Mouse (Mus musculus) CH12.LX (cell line): ENCODE data around the gene Ier2. TPM values are rescaled to one million over a fixed set of nuclear protein-coding genes. Genes with fewer than 3 reads are reported as not detected.

Source experiments
- DNase-seq: peaks from one replicate; pipeline ENCODE4 v3.0.0-alpha.2; 2013; ENCODE audit errors: extremely low read depth
- H3K27ac ChIP-seq: 2 replicates; pipeline ENCODE4 v1.5.1; 2012; ENCODE audit warnings: low read depth, mild to moderate bottlenecking, control low read depth, moderate library complexity; ENCODE audit not compliant: insufficient read depth
- H3K27me3 ChIP-seq: replicated peaks from 2 replicates; pipeline ENCODE3; 2012; ENCODE audit warnings: inconsistent platforms
- H3K36me3 ChIP-seq, 2 experiments: replicated peaks in 1 of 2; 2 replicates each; pipeline versions ENCODE3 to v1.6.1; 2012; ENCODE audit warnings: inconsistent platforms in 1 of 2, low read length in 1 of 2, mild to moderate bottlenecking in 1 of 2, mixed read lengths in 1 of 2, moderate library complexity in 1 of 2; ENCODE audit not compliant: control insufficient read depth in 1 of 2, insufficient read depth in 1 of 2
- H3K4me1 ChIP-seq, 2 experiments: 2 replicates each; pipeline ENCODE4 v1.6.1; 2012; ENCODE audit warnings: inconsistent platforms in 1 of 2, moderate library complexity in 1 of 2; ENCODE audit not compliant: insufficient read depth in 2 of 2, control insufficient read depth in 1 of 2
- H3K4me2 ChIP-seq: 2 replicates; pipeline ENCODE4 v1.6.1; 2012; ENCODE audit warnings: low read depth, mild to moderate bottlenecking, control low read depth; ENCODE audit not compliant: poor library complexity, insufficient read depth, severe bottlenecking
- H3K4me3 ChIP-seq, 3 experiments: fragments of 150-350 bp in 1 of 3; sonication (generic) in 1 of 3; replicated peaks in 1 of 3; 2 replicates each; pipeline versions ENCODE3 to v1.5.1; 2011 to 2012; ENCODE audit warnings: low read depth in 2 of 3, low read length in 2 of 3, mild to moderate bottlenecking in 2 of 3, moderate library complexity in 2 of 3, control low read depth in 1 of 3, improper control_type of control experiment in 1 of 3, inconsistent platforms in 1 of 3, mixed read lengths in 1 of 3; ENCODE audit not compliant: poor library complexity in 1 of 3
- H3K79me2 ChIP-seq: replicated peaks from 2 replicates; pipeline ENCODE4 v1.6.1; 2012; ENCODE audit warnings: mild to moderate bottlenecking, moderate library complexity; ENCODE audit not compliant: control insufficient read depth, poor library complexity, insufficient read depth, severe bottlenecking; ENCODE audit errors: extremely low read depth
- H3K9ac ChIP-seq: 2 replicates; pipeline ENCODE4 v1.6.1; 2012; ENCODE audit warnings: low read depth, mild to moderate bottlenecking, control low read depth, moderate library complexity; ENCODE audit not compliant: insufficient read depth
- H3K9me3 ChIP-seq: replicated peaks from 2 replicates; pipeline ENCODE3; 2012; ENCODE audit warnings: low read length, inconsistent platforms, mixed read lengths
- BHLHE40 ChIP-seq: IDR thresholded peaks from 2 replicates; pipeline ENCODE4 v1.6.1; 2011; ENCODE audit warnings: mild to moderate bottlenecking, low read depth, low read length, improper control_type of control experiment
- CHD1 ChIP-seq: IDR thresholded peaks from 2 replicates; pipeline ENCODE4 v1.6.1; 2012; ENCODE audit warnings: low read depth, low read length, improper control_type of control experiment, inconsistent platforms
- CHD2 ChIP-seq: IDR thresholded peaks from 2 replicates; pipeline ENCODE4 v1.6.1; 2011; ENCODE audit warnings: low read length, improper control_type of control experiment
- CTCF ChIP-seq, 2 experiments: IDR thresholded peaks in 1 of 2; conservative IDR thresholded peaks in 1 of 2; 2 replicates each; pipeline ENCODE4 v1.5.1; 2011 to 2012; ENCODE audit warnings: low read depth in 2 of 2, low read length in 2 of 2, improper control_type of control experiment in 1 of 2, inconsistent platforms in 1 of 2, mild to moderate bottlenecking in 1 of 2, moderate library complexity in 1 of 2
- E2F4 ChIP-seq: IDR thresholded peaks from 2 replicates; pipeline ENCODE4 v1.6.1; 2011; ENCODE audit warnings: low read depth, low read length, improper control_type of control experiment; ENCODE audit not compliant: insufficient replicate concordance
- ELF1 ChIP-seq: IDR thresholded peaks from 2 replicates; pipeline ENCODE4 v1.6.1; 2014; ENCODE audit warnings: low read depth, mild to moderate bottlenecking, inconsistent platforms, low read length, improper control_type of control experiment
- EP300 ChIP-seq: IDR thresholded peaks from 2 replicates; pipeline ENCODE4 v1.6.1; 2011; ENCODE audit warnings: low read length, improper control_type of control experiment
- ETS1 ChIP-seq: conservative IDR thresholded peaks from 2 replicates; pipeline ENCODE4 v1.6.1; 2012; ENCODE audit warnings: low read depth, mild to moderate bottlenecking, inconsistent platforms, low read length, improper control_type of control experiment, moderate library complexity
- IRF4 ChIP-seq: IDR thresholded peaks from 2 replicates; pipeline ENCODE4 v1.6.1; 2014; ENCODE audit warnings: low read depth, mild to moderate bottlenecking, inconsistent platforms, low read length, improper control_type of control experiment
- JUN ChIP-seq: IDR thresholded peaks from 2 replicates; pipeline ENCODE4 v1.6.1; 2011; ENCODE audit warnings: low read depth, mild to moderate bottlenecking, low read length, improper control_type of control experiment, moderate library complexity; ENCODE audit not compliant: insufficient read depth
- JUND ChIP-seq: conservative IDR thresholded peaks from 2 replicates; pipeline ENCODE4 v1.6.1; 2011; ENCODE audit warnings: low read depth, low read length, improper control_type of control experiment
- KAT2A ChIP-seq: IDR thresholded peaks from 2 replicates; pipeline ENCODE4 v1.6.1; 2012; ENCODE audit warnings: low read length, improper control_type of control experiment, inconsistent platforms; ENCODE audit not compliant: insufficient replicate concordance
- MAX ChIP-seq: IDR thresholded peaks from 2 replicates; pipeline ENCODE4 v1.6.1; 2011; ENCODE audit warnings: low read length, improper control_type of control experiment
- MAZ ChIP-seq: IDR thresholded peaks from 2 replicates; pipeline ENCODE4 v1.6.1; 2012; ENCODE audit warnings: low read depth, mild to moderate bottlenecking, inconsistent platforms, low read length, improper control_type of control experiment, moderate library complexity
- MEF2A ChIP-seq: IDR thresholded peaks from 2 replicates; pipeline ENCODE4 v1.6.1; 2014; ENCODE audit warnings: low read depth, mild to moderate bottlenecking, inconsistent platforms, low read length, improper control_type of control experiment, borderline replicate concordance
- MXI1 ChIP-seq: IDR thresholded peaks from 2 replicates; pipeline ENCODE4 v1.6.1; 2011; ENCODE audit warnings: mild to moderate bottlenecking, low read depth, low read length, improper control_type of control experiment
- MYC ChIP-seq: IDR thresholded peaks from 2 replicates; pipeline ENCODE4 v1.6.1; 2011; ENCODE audit warnings: low read depth, mild to moderate bottlenecking, improper control_type of control experiment, low read length
- NELFE ChIP-seq: IDR thresholded peaks from 2 replicates; pipeline ENCODE4 v1.6.1; 2011; ENCODE audit warnings: low read depth, low read length, improper control_type of control experiment
- NRF1 ChIP-seq: IDR thresholded peaks from 2 replicates; pipeline ENCODE4 v1.6.1; 2014; ENCODE audit warnings: low read depth, mild to moderate bottlenecking, inconsistent platforms, low read length, improper control_type of control experiment, moderate library complexity
- PAX5 ChIP-seq: IDR thresholded peaks from 2 replicates; pipeline ENCODE4 v1.6.1; 2012; ENCODE audit warnings: low read length, inconsistent platforms, mixed read lengths
- POLR2A ChIP-seq: IDR thresholded peaks from 2 replicates; pipeline ENCODE4 v1.6.1; 2011; ENCODE audit warnings: low read depth, mild to moderate bottlenecking, improper control_type of control experiment, low read length
- POLR2AphosphoS2 ChIP-seq: IDR thresholded peaks from 2 replicates; pipeline ENCODE4 v1.6.1; 2011; ENCODE audit warnings: low read depth, low read length, improper control_type of control experiment
- SIN3A ChIP-seq: IDR thresholded peaks from 2 replicates; pipeline ENCODE4 v1.6.1; 2012; ENCODE audit warnings: low read length, improper control_type of control experiment, inconsistent platforms
- SMC3 ChIP-seq: IDR thresholded peaks from 2 replicates; pipeline ENCODE4 v1.6.1; 2011; ENCODE audit warnings: low read depth, low read length, improper control_type of control experiment
- TBP ChIP-seq: conservative IDR thresholded peaks from 2 replicates; pipeline ENCODE4 v1.6.1; 2011; ENCODE audit warnings: low read depth, low read length, improper control_type of control experiment
- TCF12 ChIP-seq: IDR thresholded peaks from 2 replicates; pipeline ENCODE4 v1.6.1; 2014; ENCODE audit warnings: low read depth, mild to moderate bottlenecking, inconsistent platforms, low read length, improper control_type of control experiment
- ZKSCAN1 ChIP-seq: IDR thresholded peaks from 2 replicates; pipeline ENCODE4 v1.6.1; 2012; ENCODE audit warnings: low read depth, inconsistent platforms, low read length, improper control_type of control experiment, borderline replicate concordance
- ZMIZ1 ChIP-seq: IDR thresholded peaks from 2 replicates; pipeline ENCODE4 v1.6.1; 2012; ENCODE audit warnings: low read depth, mild to moderate bottlenecking, inconsistent platforms, low read length, improper control_type of control experiment
- ZNF384 ChIP-seq: IDR thresholded peaks from 2 replicates; pipeline ENCODE4 v1.6.1; 2012; ENCODE audit warnings: low read depth, low read length, improper control_type of control experiment, inconsistent platforms
- dilution Hi-C: fragments of 300-500 bp; cut with MboI; formaldehyde crosslinking; loops from 2 replicates; pipeline ENCODE4 v1.14.3; 2020; ENCODE audit warnings: low sequenced_read_pairs; ENCODE audit not compliant: extremely low pct_unique_long_range_greater_than_20kb, extremely low pct_ligation_motif_present
- in situ Hi-C: fragments of 300-500 bp; cut with MboI; formaldehyde crosslinking; loops from 3 replicates; pipeline ENCODE4 v1.14.3; 2019; ENCODE audit warnings: low sequenced_read_pairs, low pct_ligation_motif_present, low pct_unique_long_range_greater_than_20kb, mixed read lengths
- polyA plus RNA-seq: library from polyadenylated mRNA; unstranded; fragments of >175 nt; gene quantifications from 2 replicates; pipeline ENCODE4 v1.2.1, GENCODE M21; 2012; ENCODE audit warnings: low read depth; ENCODE audit not compliant: insufficient read length
- total RNA-seq, 2 experiments: library from RNA; depleted of rRNA; stranded (reverse); fragments of 300-350 nt in 1 of 2; fragments of >200 nt in 1 of 2; gene quantifications; 2 replicates each; pipeline ENCODE4 v1.2.3; 2012 to 2014

The Ier2 gene
- total and polyA plus RNA-seq, 3 experiments, result 26.3 to 35.4 (median 30.3) TPM

- Histone ChIP-seq H3K27me3 (no peaks in the 10 kb centered on the region), H3K4me2 (peak overlapping the region; percentile 82), H3K4me1 (peaks cover 7 to 40% of the 10 kb centered on the region in 2 experiments), H3K4me3 (peak overlapping the region; percentile 68 to 97 (median 80)), H3K79me2 (peaks cover 20% of the 10 kb centered on the region), H3K9ac (peak overlapping the region; percentile 95), H3K36me3 (no peaks in the 10 kb centered on the region), H3K9me3 (no peaks in the 10 kb centered on the region), H3K27ac (peak overlapping the region; percentile 97)
- in situ Hi-C loops, result no loop called here
- peak; percentile 72 for DNase-seq
- TF ChIP-seq ZMIZ1, result peak; percentile 22; the same call in 1 of the 2 replicates
- peak; percentile 75; the same call in 1 of the 2 replicates for TF ChIP-seq SIN3A
- TF ChIP-seq NELFE, result peak; percentile 14; the same call in 1 of the 2 replicates
- TF ChIP-seq IRF4, result peak; percentile 42; the same call in 1 of the 2 replicates
- no peak for TF ChIP-seq ZNF384
- peak; percentile 62 for TF ChIP-seq TCF12
- TF ChIP-seq KAT2A, result 0 out of 2 replicates have a peak, but pooled peaks have one; percentile 6
- TF ChIP-seq BHLHE40, result 0 out of 2 replicates have a peak, but pooled peaks have one; percentile 14
- TF ChIP-seq NRF1, result 0 out of 2 replicates have a peak, but pooled peaks have one; percentile 18
- TF ChIP-seq CHD1, result no peak
- no peak for TF ChIP-seq JUN
- peak; percentile 76; the same call in 1 of the 2 replicates for TF ChIP-seq MAX
- TF ChIP-seq TBP, result 0 out of 2 replicates have a peak, but pooled peaks have one; percentile 11
- TF ChIP-seq POLR2AphosphoS2, result peak; percentile 55; the same call in 1 of the 2 replicates
- no peak for TF ChIP-seq JUND
- TF ChIP-seq PAX5, result no peak
- TF ChIP-seq ELF1, result peak; percentile 72
- TF ChIP-seq MYC, result peak; percentile 26
- TF ChIP-seq MEF2A, result peak; percentile 10; the same call in 1 of the 2 replicates
- TF ChIP-seq POLR2A, result no peak; the same call in 1 of the 2 replicates
- peak; percentile 56 for TF ChIP-seq CHD2
- TF ChIP-seq ETS1, result peak; percentile 34; the same call in 1 of the 2 replicates
- no peak for TF ChIP-seq CTCF (conservative IDR thresholded peaks at IDR 0.05 in 1 of 2, IDR thresholded peaks at IDR 0.05 in 1 of 2; ENCODE audit: low read depth in 2 of 2, low read length in 2 of 2)
- TF ChIP-seq EP300, result no peak
- TF ChIP-seq MXI1, result peak; percentile 86; the same call in 1 of the 2 replicates
- TF ChIP-seq E2F4, result no peak
- no peak for TF ChIP-seq SMC3
- TF ChIP-seq ZKSCAN1, result no peak
- TF ChIP-seq MAZ, result peak; percentile 36; the same call in 1 of the 2 replicates
- dilution Hi-C loops, result no loop called here
Measured at GRCm38 (mm10) chr8:84659936-84660818, 2.5 kb downstream of the Ier2 start.
